Mouse (Mus musculus) splenic B cell, adult 2 months (primary cell): ENCODE measurements around the gene Scrg1.
"Not testable (repeated sequence)": the region's sequence is repeated elsewhere in the genome, so short reads cannot be mapped to it uniquely, and the experiment has no call there.

Source experiments
- DNase-seq: peaks from one replicate; pipeline ENCODE4 v3.0.0-alpha.2; 2011; ENCODE audit warnings: low read depth, low spot score
- H3K27me3 ChIP-seq: 2 replicates; pipeline ENCODE4 v1.6.1; 2012; ENCODE audit warnings: mild to moderate bottlenecking, low read length, moderate library complexity, mixed read lengths; ENCODE audit not compliant: control insufficient read depth, poor library complexity, insufficient read depth, severe bottlenecking
- H3K36me3 ChIP-seq: 2 replicates; pipeline ENCODE4 v1.6.1; 2012; ENCODE audit warnings: mild to moderate bottlenecking, low read length, moderate library complexity, mixed read lengths; ENCODE audit not compliant: control insufficient read depth, poor library complexity, insufficient read depth, severe bottlenecking

Gene Scrg1

GRCm38 (mm10) chr8:57455765-57456164 is at the start of gene Scrg1:
TSS of gene Scrg1 (plus strand) at chr8:57455923.
- DNase-seq = no peak
- Histone ChIP-seq H3K27me3 (no peaks in the 10 kb centered on the region), H3K36me3 (no peaks in the 10 kb centered on the region)

GRCm38 (mm10) chr8:57406366-57406765 is 49.4 kb upstream of the Scrg1 start:
- Histone ChIP-seq H3K27me3 (no peaks in the 10 kb centered on the region), H3K36me3 (no peaks in the 10 kb centered on the region)
- no peak for DNase-seq

GRCm38 (mm10) chr8:57409333-57409732 is 46.4 kb upstream of the Scrg1 start:
- no peaks in the 10 kb centered on the region for H3K36me3 ChIP-seq
- no peak for DNase-seq
- no peaks in the 10 kb centered on the region for H3K27me3 ChIP-seq

GRCm38 (mm10) chr8:57409779-57410472 is 45.8 kb upstream of the Scrg1 start:
- DNase-seq = no peak
- no peaks in the 10 kb centered on the region for H3K36me3 ChIP-seq
- no peaks in the 10 kb centered on the region for H3K27me3 ChIP-seq

- Histone ChIP-seq H3K36me3 (no peaks in the 10 kb centered on the region), H3K27me3 (no peaks in the 10 kb centered on the region)
- no peak for DNase-seq
These were observed 45.3 kb upstream of the Scrg1 start for GRCm38 (mm10) chr8:57410473-57410863.

- DNase-seq = no peak
- no peaks in the 10 kb centered on the region for H3K36me3 ChIP-seq
- H3K27me3 ChIP-seq = no peaks in the 10 kb centered on the region
These were observed 44.4 kb upstream of the Scrg1 start for GRCm38 (mm10) chr8:57411366-57411765.

GRCm38 (mm10) chr8:57416827-57417226 is 38.9 kb upstream of the Scrg1 start:
- H3K36me3 ChIP-seq = no peaks in the 10 kb centered on the region
- no peak for DNase-seq
- no peaks in the 10 kb centered on the region for H3K27me3 ChIP-seq

GRCm38 (mm10) chr8:57426074-57426473 is 29.6 kb upstream of the Scrg1 start:
- H3K27me3 ChIP-seq = no peaks in the 10 kb centered on the region
- H3K36me3 ChIP-seq = no peaks in the 10 kb centered on the region
- peak; percentile 49 for DNase-seq

GRCm38 (mm10) chr8:57427581-57428366 is 27.9 kb upstream of the Scrg1 start:
- Histone ChIP-seq H3K27me3 (no peaks in the 10 kb centered on the region), H3K36me3 (no peaks in the 10 kb centered on the region)
- DNase-seq = peak; percentile 9

GRCm38 (mm10) chr8:57428566-57428965 is 27.2 kb upstream of the Scrg1 start:
- no peaks in the 10 kb centered on the region for H3K27me3 ChIP-seq
- H3K36me3 ChIP-seq = no peaks in the 10 kb centered on the region
- no peak for DNase-seq

GRCm38 (mm10) chr8:57429166-57429887 is 26.4 kb upstream of the Scrg1 start:
- DNase-seq = peak; percentile 82
- H3K27me3 ChIP-seq = no peaks in the 10 kb centered on the region
- H3K36me3 ChIP-seq = no peaks in the 10 kb centered on the region

- not testable (repeated sequence) for H3K27me3 ChIP-seq, DNase-seq, H3K36me3 ChIP-seq
These were observed 25.8 kb upstream of the Scrg1 start for GRCm38 (mm10) chr8:57429888-57430274.

- Histone ChIP-seq H3K27me3 (no peaks in the 10 kb centered on the region), H3K36me3 (no peaks in the 10 kb centered on the region)
- DNase-seq = no peak
These were observed 24.8 kb upstream of the Scrg1 start for GRCm38 (mm10) chr8:57430901-57431300.

- Histone ChIP-seq H3K36me3 (no peaks in the 10 kb centered on the region), H3K27me3 (no peaks in the 10 kb centered on the region)
- no peak for DNase-seq
These were observed 22.9 kb upstream of the Scrg1 start for GRCm38 (mm10) chr8:57432802-57433201.
